Mouse (Mus musculus): ENCODE measurements at regions not wholly inside any gene's neighbourhood (a gene's known extent, or its start where the extent isn't known, plus 50 kb on each side); places are given as distances from the start of the nearest gene placed in this dataset.
A peak's percentile ranks its signal among the peaks of the same experiment; 100 is the strongest.

DNA sequence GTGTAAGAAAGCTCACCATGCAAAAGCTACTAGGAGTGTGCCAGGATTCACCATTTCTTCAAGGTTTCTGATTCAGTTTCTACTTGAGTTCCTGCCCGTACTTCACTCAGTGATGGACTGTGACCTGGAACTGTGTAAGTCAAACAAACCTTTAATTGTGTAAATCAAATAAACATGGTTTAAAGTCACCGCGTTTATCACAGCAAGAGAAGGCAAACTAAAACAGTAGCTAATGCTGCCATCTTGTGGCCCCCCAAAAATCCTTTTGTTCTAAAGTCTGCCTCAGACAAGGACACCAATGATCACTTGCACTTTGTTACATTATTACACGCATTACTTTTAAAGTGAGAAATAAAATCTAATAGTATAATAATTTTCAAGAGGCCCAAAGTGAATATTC is 63.6 kb upstream of the Dcx start:
- Histone ChIP-seq H3K9ac (ENCODE audit: low read length) (no peak overlapping the region), H3K9me3 (ENCODE audit: control insufficient read depth, low read length) (no peaks in the 10 kb centered on the region), H3K27ac (ENCODE audit: low read depth) (no peak overlapping the region), H3K4me2 (ENCODE audit: low read length) (peak overlapping the region; percentile 26; the same call in 1 of the 2 replicates), H3K27me3 (replicated peaks; ENCODE audit: control insufficient read depth, insufficient read depth, low read length) (no peaks in the 10 kb centered on the region), H3K4me3 (ENCODE audit: low read depth, low read length) (no peak overlapping the region), H3K36me3 (ENCODE audit: control insufficient read depth, insufficient read depth, low read length) (no peaks in the 10 kb centered on the region), H3K4me1 (replicated peaks; ENCODE audit: control insufficient read depth, insufficient read depth, low read length) (no peaks in the 10 kb centered on the region)
- no peak for DNase-seq (ENCODE audit: low spot score)
- 28% methylated on average over 4 of the region's 4 CpGs for WGBS
- no peak for ATAC-seq (replicated peaks; ENCODE audit: low FRiP score, low TSS enrichment, low read depth)
